Mouse (Mus musculus): Measurements from ENCODE around the gene Lrmda. TPM values are rescaled to one million over a fixed set of nuclear protein-coding genes. Genes with fewer than 3 reads are reported as not detected.

The Lrmda gene
- polyA plus RNA-seq, 1 experiment from 2014 or later, result 0.80 TPM

DNA sequence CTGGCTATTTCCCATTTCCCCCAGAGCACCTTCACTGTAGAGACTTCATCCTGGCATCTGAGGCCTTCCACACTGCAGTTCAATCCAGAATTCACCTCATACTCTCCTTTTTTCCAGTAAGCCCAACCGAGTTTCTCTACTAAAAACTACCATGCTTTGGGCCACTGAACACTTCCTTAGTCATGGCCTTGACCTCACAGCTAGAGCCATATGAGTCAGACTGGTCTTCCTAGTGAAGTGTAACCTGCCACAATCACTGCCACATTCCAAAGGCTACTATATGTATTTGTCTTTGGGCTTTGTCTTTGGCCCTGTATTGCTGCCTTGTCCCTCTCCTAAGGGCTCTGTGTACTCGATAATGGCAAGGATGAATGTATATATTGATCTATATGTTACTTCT lies 708.0 kb downstream of the Lrmda start:
- ATAC-seq, result no peak
- no peak overlapping the region for H3K27ac ChIP-seq (ENCODE audit: low read depth, low read length)
- H3K36me3 ChIP-seq (ENCODE audit: control insufficient read depth, insufficient read depth, low read length), result no peaks in the 10 kb centered on the region
- H3K9ac ChIP-seq (ENCODE audit: low read depth, low read length), result no peak overlapping the region
- H3K4me3 ChIP-seq (ENCODE audit: low read length), result no peak overlapping the region
- H3K4me1 ChIP-seq (ENCODE audit: control insufficient read depth, insufficient read depth, low read depth, low read length), result no peaks in the 10 kb centered on the region
- H3K4me2 ChIP-seq (ENCODE audit: low read length), result no peak overlapping the region
- H3K9me3 ChIP-seq (ENCODE audit: control insufficient read depth, low read length), result no peaks in the 10 kb centered on the region
- WGBS, result 91% methylated on average over 2 of the region's 2 CpGs
- H3K27me3 ChIP-seq (replicated peaks; ENCODE audit: control insufficient read depth, insufficient read depth, low read length), result no peaks in the 10 kb centered on the region

DNA sequence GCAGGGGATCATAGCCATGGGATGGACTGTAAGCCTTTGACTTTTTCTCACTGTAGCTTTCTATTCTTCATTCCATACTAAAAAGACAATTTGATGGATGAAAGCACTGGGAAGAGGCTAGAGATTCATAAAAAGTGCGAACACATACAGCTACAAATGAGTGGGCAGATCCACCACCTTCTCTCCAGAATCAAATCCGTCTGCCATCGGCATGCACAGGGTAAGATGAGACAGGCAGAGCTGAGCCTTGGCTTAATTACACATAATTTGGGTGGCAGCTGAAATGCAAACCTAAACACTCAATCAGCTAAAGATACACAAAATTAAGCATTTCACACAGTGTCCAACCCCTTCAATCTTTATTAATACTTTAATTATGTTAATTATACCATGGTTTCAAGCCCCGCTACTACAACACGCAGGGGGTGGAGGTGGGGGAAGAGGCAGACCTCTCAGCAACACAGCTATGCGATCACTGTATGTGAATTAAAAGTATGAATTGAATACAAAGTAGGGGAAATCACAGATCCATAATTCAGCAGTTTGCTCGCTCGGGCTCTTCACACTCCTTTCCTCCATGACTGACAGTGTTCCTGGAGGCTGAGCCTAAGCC lies 709.2 kb downstream of the Lrmda start:
- no peak overlapping the region for H3K4me3 ChIP-seq (ENCODE audit: low read length)
- no peaks in the 10 kb centered on the region for H3K4me1 ChIP-seq (ENCODE audit: control insufficient read depth, insufficient read depth, low read depth, low read length)
- no peaks in the 10 kb centered on the region for H3K36me3 ChIP-seq (ENCODE audit: control insufficient read depth, insufficient read depth, low read length)
- H3K9me3 ChIP-seq (ENCODE audit: control insufficient read depth, low read length), result no peaks in the 10 kb centered on the region
- no peak overlapping the region for H3K9ac ChIP-seq (ENCODE audit: low read depth, low read length)
- 70% methylated on average over 8 of the region's 8 CpGs for WGBS
- ATAC-seq, result no peak
- H3K27me3 ChIP-seq (replicated peaks; ENCODE audit: control insufficient read depth, insufficient read depth, low read length), result no peaks in the 10 kb centered on the region
- no peak overlapping the region for H3K27ac ChIP-seq (ENCODE audit: low read depth, low read length)
- H3K4me2 ChIP-seq (ENCODE audit: low read length), result no peak overlapping the region

- 51% methylated on average over 11 of the region's 11 CpGs for WGBS
- no peak overlapping the region for H3K27ac ChIP-seq (ENCODE audit: low read depth, low read length)
- H3K4me3 ChIP-seq (ENCODE audit: low read length), result no peak overlapping the region
- H3K36me3 ChIP-seq (ENCODE audit: control insufficient read depth, insufficient read depth, low read length), result no peaks in the 10 kb centered on the region
- H3K4me2 ChIP-seq (ENCODE audit: low read length), result no peak overlapping the region
- H3K4me1 ChIP-seq (ENCODE audit: control insufficient read depth, insufficient read depth, low read depth, low read length), result no peaks in the 10 kb centered on the region
- no peaks in the 10 kb centered on the region for H3K9me3 ChIP-seq (ENCODE audit: control insufficient read depth, low read length)
- H3K9ac ChIP-seq (ENCODE audit: low read depth, low read length), result no peak overlapping the region
- peaks cover 4% of the 10 kb centered on the region; the same call in 1 of the 2 replicates for H3K27me3 ChIP-seq (replicated peaks; ENCODE audit: control insufficient read depth, insufficient read depth, low read length)
- peak; percentile 45 for ATAC-seq
Observed at GRCm38 (mm10) chr14:22738603-22739002, 719.1 kb downstream of the Lrmda start.

DNA sequence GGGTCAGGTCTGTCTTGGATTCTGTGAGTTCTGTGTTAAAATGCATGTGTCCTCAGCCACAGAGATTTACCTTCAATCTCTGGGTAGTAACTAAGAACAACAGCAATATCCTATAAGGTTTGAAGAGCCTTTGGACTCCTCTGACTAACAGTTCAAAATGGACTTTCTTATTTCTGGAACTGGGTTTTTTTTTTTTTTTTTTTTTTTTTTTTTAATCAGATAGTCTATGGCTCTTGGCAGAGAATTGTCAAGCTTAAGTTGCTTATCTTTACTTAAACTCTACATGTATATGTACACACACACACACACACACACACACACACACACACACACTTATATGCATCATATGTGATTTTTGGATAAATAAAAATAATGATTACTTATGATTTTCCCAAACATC lies 723.0 kb downstream of the Lrmda start:
- no peak for ATAC-seq
- H3K9ac ChIP-seq (ENCODE audit: low read depth, low read length), result no peak overlapping the region
- no peaks in the 10 kb centered on the region for H3K9me3 ChIP-seq (ENCODE audit: control insufficient read depth, low read length)
- no peak overlapping the region for H3K27ac ChIP-seq (ENCODE audit: low read depth, low read length)
- H3K4me2 ChIP-seq (ENCODE audit: low read length), result no peak overlapping the region
- peaks cover 4% of the 10 kb centered on the region; the same call in 1 of the 2 replicates for H3K27me3 ChIP-seq (replicated peaks; ENCODE audit: control insufficient read depth, insufficient read depth, low read length)
- no peak overlapping the region for H3K4me3 ChIP-seq (ENCODE audit: low read length)
- H3K4me1 ChIP-seq (ENCODE audit: control insufficient read depth, insufficient read depth, low read depth, low read length), result peaks cover 12% of the 10 kb centered on the region
- no peaks in the 10 kb centered on the region for H3K36me3 ChIP-seq (ENCODE audit: control insufficient read depth, insufficient read depth, low read length)

GRCm38 (mm10) chr14:22743264-22743663 lies 723.8 kb downstream of the Lrmda start:
- no peak overlapping the region for H3K9ac ChIP-seq (ENCODE audit: low read depth, low read length)
- H3K4me3 ChIP-seq (ENCODE audit: low read length), result no peak overlapping the region
- no peak for ATAC-seq
- no peak overlapping the region for H3K27ac ChIP-seq (ENCODE audit: low read depth, low read length)
- H3K4me1 ChIP-seq (ENCODE audit: control insufficient read depth, insufficient read depth, low read depth, low read length), result peaks cover 12% of the 10 kb centered on the region
- no peaks in the 10 kb centered on the region for H3K9me3 ChIP-seq (ENCODE audit: control insufficient read depth, low read length)
- WGBS, result 85% methylated on average over 4 of the region's 4 CpGs
- no peaks in the 10 kb centered on the region for H3K36me3 ChIP-seq (ENCODE audit: control insufficient read depth, insufficient read depth, low read length)
- H3K4me2 ChIP-seq (ENCODE audit: low read length), result no peak overlapping the region
- H3K27me3 ChIP-seq (replicated peaks; ENCODE audit: control insufficient read depth, insufficient read depth, low read length), result peaks cover 4% of the 10 kb centered on the region; the same call in 1 of the 2 replicates

DNA sequence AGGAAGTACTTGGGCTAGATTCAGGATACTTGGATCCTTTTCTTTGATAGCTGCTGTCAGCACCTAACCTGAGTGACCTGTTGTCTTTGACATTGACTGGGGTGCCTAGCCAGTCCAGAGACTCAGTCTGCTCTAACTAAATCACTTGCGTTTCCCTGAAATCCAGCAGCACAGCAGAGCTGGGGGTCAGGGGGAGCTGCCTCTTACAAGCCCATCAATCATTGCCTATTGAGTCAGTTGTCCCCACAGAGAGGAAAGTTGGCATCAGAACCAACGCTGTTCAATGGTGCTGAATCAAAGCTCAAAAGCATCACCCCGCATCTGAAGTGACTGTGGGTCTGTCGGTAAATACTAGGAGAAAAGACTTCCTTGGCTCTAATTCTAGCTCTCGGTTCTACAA lies 725.2 kb downstream of the Lrmda start:
- H3K4me2 ChIP-seq (ENCODE audit: low read length), result no peak overlapping the region
- no peak overlapping the region for H3K27ac ChIP-seq (ENCODE audit: low read depth, low read length)
- H3K9ac ChIP-seq (ENCODE audit: low read depth, low read length), result no peak overlapping the region
- 17% methylated on average over 5 of the region's 5 CpGs for WGBS
- H3K27me3 ChIP-seq (replicated peaks; ENCODE audit: control insufficient read depth, insufficient read depth, low read length), result peaks cover 4% of the 10 kb centered on the region; the same call in 1 of the 2 replicates
- H3K4me1 ChIP-seq (ENCODE audit: control insufficient read depth, insufficient read depth, low read depth, low read length), result peaks cover 12% of the 10 kb centered on the region
- H3K36me3 ChIP-seq (ENCODE audit: control insufficient read depth, insufficient read depth, low read length), result no peaks in the 10 kb centered on the region
- no peak overlapping the region for H3K4me3 ChIP-seq (ENCODE audit: low read length)
- peak; percentile 73 for ATAC-seq
- no peaks in the 10 kb centered on the region for H3K9me3 ChIP-seq (ENCODE audit: control insufficient read depth, low read length)

GRCm38 (mm10) chr14:22745263-22745881 lies 725.9 kb downstream of the Lrmda start:
- ATAC-seq, result no peak

GRCm38 (mm10) chr14:22745882-22746480 lies 726.5 kb downstream of the Lrmda start:
- peaks cover 4% of the 10 kb centered on the region; the same call in 1 of the 2 replicates for H3K27me3 ChIP-seq (replicated peaks; ENCODE audit: control insufficient read depth, insufficient read depth, low read length)
- H3K4me1 ChIP-seq (ENCODE audit: control insufficient read depth, insufficient read depth, low read depth, low read length), result peaks cover 12% of the 10 kb centered on the region
- peak; percentile 70 for ATAC-seq
- no peaks in the 10 kb centered on the region for H3K9me3 ChIP-seq (ENCODE audit: control insufficient read depth, low read length)
- H3K9ac ChIP-seq (ENCODE audit: low read depth, low read length), result no peak overlapping the region; the same call in 1 of the 2 replicates
- 0 out of 2 replicates have a peak overlapping the region, but pooled peaks have one; percentile 48 for H3K27ac ChIP-seq (ENCODE audit: low read depth, low read length)
- 4% methylated on average over 5 of the region's 5 CpGs for WGBS
- H3K4me3 ChIP-seq (ENCODE audit: low read length), result no peak overlapping the region
- no peaks in the 10 kb centered on the region for H3K36me3 ChIP-seq (ENCODE audit: control insufficient read depth, insufficient read depth, low read length)
- H3K4me2 ChIP-seq (ENCODE audit: low read length), result peak overlapping the region; percentile 36

More at GRCm38 (mm10) chr14:22745263-22745881, 725.9 kb downstream of the Lrmda start:
- Histone ChIP-seq H3K4me1 (ENCODE audit: control insufficient read depth, insufficient read depth, low read depth, low read length) (peaks cover 12% of the 10 kb centered on the region), H3K27ac (ENCODE audit: low read depth, low read length) (no peak overlapping the region), H3K9ac (ENCODE audit: low read depth, low read length) (no peak overlapping the region), H3K4me3 (ENCODE audit: low read length) (no peak overlapping the region), H3K4me2 (ENCODE audit: low read length) (no peak overlapping the region), H3K9me3 (ENCODE audit: control insufficient read depth, low read length) (no peaks in the 10 kb centered on the region), H3K36me3 (ENCODE audit: control insufficient read depth, insufficient read depth, low read length) (no peaks in the 10 kb centered on the region), H3K27me3 (replicated peaks; ENCODE audit: control insufficient read depth, insufficient read depth, low read length) (peaks cover 4% of the 10 kb centered on the region; the same call in 1 of the 2 replicates)
- WGBS, result 31% methylated on average over 1 of the region's 1 CpGs

GRCm38 (mm10) chr14:22747816-22748215 lies 728.3 kb downstream of the Lrmda start:
- no peak for ATAC-seq
- Histone ChIP-seq H3K27me3 (replicated peaks; ENCODE audit: control insufficient read depth, insufficient read depth, low read length) (peaks cover 4% of the 10 kb centered on the region; the same call in 1 of the 2 replicates), H3K4me3 (ENCODE audit: low read length) (no peak overlapping the region), H3K9me3 (ENCODE audit: control insufficient read depth, low read length) (no peaks in the 10 kb centered on the region), H3K4me2 (ENCODE audit: low read length) (no peak overlapping the region), H3K36me3 (ENCODE audit: control insufficient read depth, insufficient read depth, low read length) (no peaks in the 10 kb centered on the region), H3K27ac (ENCODE audit: low read depth, low read length) (no peak overlapping the region), H3K9ac (ENCODE audit: low read depth, low read length) (no peak overlapping the region), H3K4me1 (ENCODE audit: control insufficient read depth, insufficient read depth, low read depth, low read length) (peaks cover 12% of the 10 kb centered on the region)
- 92% methylated on average over 5 of the region's 5 CpGs for WGBS
